12 mouse cellular contexts compared by ENCODE assay signal in the genomic region with DNA sequence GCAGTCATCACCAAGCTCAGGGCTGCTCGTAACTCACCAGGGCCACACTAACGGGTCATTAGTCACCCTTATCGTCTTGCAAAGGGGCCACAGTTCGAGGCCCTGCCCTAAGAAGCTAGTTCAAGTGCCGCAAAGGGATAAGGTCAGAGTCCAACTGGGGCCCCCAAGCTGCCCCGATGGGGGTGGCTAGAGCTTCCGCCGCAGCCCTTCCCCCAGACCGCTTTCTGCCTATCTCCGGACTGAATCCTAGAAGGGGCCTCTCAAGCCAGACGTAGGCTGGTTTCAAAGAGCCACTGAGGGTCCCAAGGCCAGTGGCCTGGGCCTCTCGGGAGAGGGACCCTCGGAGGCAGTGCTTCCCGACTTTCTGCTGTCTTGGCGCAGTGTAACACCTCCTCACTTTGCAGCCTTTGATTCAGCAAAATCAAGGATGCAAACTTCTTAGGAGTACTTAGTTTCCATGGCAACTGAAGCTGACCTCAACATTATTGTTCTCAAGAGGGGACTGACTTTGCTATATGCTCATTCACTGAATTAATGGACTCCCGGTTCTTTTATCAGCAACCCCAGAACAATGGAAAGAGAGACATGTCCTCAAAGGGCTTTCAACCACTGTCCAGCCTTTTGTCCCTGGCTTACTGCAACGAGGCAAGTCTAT.
DNase-seq lines count a peak whose midpoint lies in the region; ATAC-seq and TF ChIP-seq lines count a peak whose summit lies in the region.
"Had no signal": no experiment of that assay in that cellular context is flagged by ENCODE, and none has a peak within 500 bp of the region (broad histone marks: within the 10 kb centered on the region; RNA-seq: fewer than 3 reads in every experiment).

No protein-coding gene starts in this region.

- no peak for ATAC-seq in heart, embryonic 13.5 days (ENCODE audit: extremely low read depth, insufficient number of reproducible peaks, low FRiP score, low TSS enrichment)
- peak; percentile 73 for ATAC-seq in forebrain, embryonic 11.5 days (replicated peaks; ENCODE audit: low FRiP score)
- ATAC-seq in intestine, postnatal 0 days = peak; percentile 97
- ATAC-seq in neural tube, embryonic 15.5 days (ENCODE audit: low FRiP score) = no peak
- ATAC-seq: inflammation-experienced regulatory T-cells, adult 6 months had no signal

- H3K9ac ChIP-seq in heart, embryonic 13.5 days = 0 out of 2 replicates have a peak overlapping the region, but pooled peaks have one; percentile 24
- no peak overlapping the region for H3K9ac ChIP-seq in heart, adult 2 months (ENCODE audit: low read depth, low read length)
- peak overlapping the region; percentile 20; the same call in 1 of the 2 replicates for H3K9ac ChIP-seq in forebrain, embryonic 11.5 days (ENCODE audit: low read length)
- H3K9ac ChIP-seq in intestine, postnatal 0 days (ENCODE audit: low read depth, low read length) = no peak overlapping the region
- no peak overlapping the region for H3K9ac ChIP-seq in neural tube, embryonic 15.5 days (replicated peaks)
- H3K9ac ChIP-seq: liver, embryonic 13.5 days had no signal

- intact Hi-C loops in heart, adult 2 months (cut with DNase I) = no loop called here

- no peak for DNase-seq in heart, adult 2 months
- DNase-seq in forebrain, embryonic 11.5 days (ENCODE audit: low spot score) = peak; percentile 65
- no peak for DNase-seq in frontal cortex, postnatal 36 days (ENCODE audit: low spot score in 2 of 2)
- no peak for DNase-seq in kidney, adult 11 months
- no peak for DNase-seq in adrenal gland, adult 8-10 months
- DNase-seq: cerebellum, postnatal 10 days; gastrocnemius, adult 2 months; liver, embryonic 13.5 days had no signal

- no peak for TF ChIP-seq EP300 in heart, adult 2 months (IDR thresholded peaks at IDR 0.05; ENCODE audit: insufficient read depth, low read depth, low read length)

- WGBS in heart, embryonic 13.5 days = 16% methylated on average over 17 of the region's 17 CpGs
- WGBS in heart, adult 2 months = 35% methylated on average over 17 of the region's 17 CpGs
- 4% methylated on average over 17 of the region's 17 CpGs for WGBS in forebrain, embryonic 11.5 days
- whole genome bisulfite sequencing in intestine, postnatal 0 days = 13% methylated on average over 17 of the region's 17 CpGs
- WGBS in neural tube, embryonic 15.5 days = 9% methylated on average over 17 of the region's 17 CpGs

- no peak overlapping the region for H3K27ac ChIP-seq in heart, embryonic 13.5 days (replicated peaks)
- H3K27ac ChIP-seq in heart, adult 2 months = no peak overlapping the region
- peak overlapping the region; percentile 60; the same call in 1 of the 2 replicates for H3K27ac ChIP-seq in forebrain, embryonic 11.5 days (ENCODE audit: low read depth, low read length)
- H3K27ac ChIP-seq in intestine, postnatal 0 days (ENCODE audit: low read depth, low read length) = peak overlapping the region; percentile 75
- H3K27ac ChIP-seq in neural tube, embryonic 15.5 days (replicated peaks) = no peak overlapping the region
- H3K27ac ChIP-seq: gastrocnemius, adult 2 months; liver, embryonic 13.5 days had no signal

- no peaks in the 10 kb centered on the region for H3K9me3 ChIP-seq in heart, embryonic 13.5 days
- H3K9me3 ChIP-seq in forebrain, embryonic 11.5 days (ENCODE audit: control insufficient read depth, low read length) = no peaks in the 10 kb centered on the region
- no peaks in the 10 kb centered on the region for H3K9me3 ChIP-seq in intestine, postnatal 0 days (ENCODE audit: control insufficient read depth)
- H3K9me3 ChIP-seq in neural tube, embryonic 15.5 days (replicated peaks) = no peaks in the 10 kb centered on the region
- H3K9me3 ChIP-seq: liver, embryonic 13.5 days had no signal

- peaks cover 33% of the 10 kb centered on the region for H3K4me1 ChIP-seq in heart, embryonic 13.5 days
- no peaks in the 10 kb centered on the region for H3K4me1 ChIP-seq in heart, adult 2 months (ENCODE audit: control insufficient read depth, insufficient read depth, low read length)
- peaks cover 38% of the 10 kb centered on the region for H3K4me1 ChIP-seq in forebrain, embryonic 11.5 days (replicated peaks; ENCODE audit: control insufficient read depth, insufficient read depth, low read length)
- H3K4me1 ChIP-seq in intestine, postnatal 0 days (replicated peaks; ENCODE audit: control insufficient read depth, insufficient read depth, low read length) = 0 out of 2 replicates have a peak, but pooled peaks cover 7% of the 10 kb centered on the region
- H3K4me1 ChIP-seq in neural tube, embryonic 15.5 days = peaks cover 37% of the 10 kb centered on the region

- H3K27me3 ChIP-seq in heart, embryonic 13.5 days (replicated peaks) = peaks cover 69% of the 10 kb centered on the region
- no peaks in the 10 kb centered on the region for H3K27me3 ChIP-seq in heart, adult 2 months (ENCODE audit: control insufficient read depth, insufficient read depth, low read length)
- H3K27me3 ChIP-seq in forebrain, embryonic 11.5 days (ENCODE audit: control insufficient read depth, insufficient read depth, low read length) = peaks cover 23% of the 10 kb centered on the region
- H3K27me3 ChIP-seq in intestine, postnatal 0 days (replicated peaks; ENCODE audit: control insufficient read depth, insufficient read depth, low read length) = no peaks in the 10 kb centered on the region
- H3K27me3 ChIP-seq in neural tube, embryonic 15.5 days (replicated peaks) = peaks cover 82% of the 10 kb centered on the region

- H3K36me3 ChIP-seq in heart, embryonic 13.5 days = no peaks in the 10 kb centered on the region
- H3K36me3 ChIP-seq in heart, adult 2 months (ENCODE audit: control insufficient read depth, insufficient read depth, low read length) = no peaks in the 10 kb centered on the region
- H3K36me3 ChIP-seq in forebrain, embryonic 11.5 days (ENCODE audit: control insufficient read depth, insufficient read depth, low read length) = no peaks in the 10 kb centered on the region
- no peaks in the 10 kb centered on the region for H3K36me3 ChIP-seq in intestine, postnatal 0 days (ENCODE audit: control insufficient read depth, insufficient read depth)
- no peaks in the 10 kb centered on the region for H3K36me3 ChIP-seq in neural tube, embryonic 15.5 days
- H3K36me3 ChIP-seq: liver, embryonic 13.5 days had no signal

- H3K4me2 ChIP-seq in heart, embryonic 13.5 days = no peak overlapping the region
- H3K4me2 ChIP-seq in forebrain, embryonic 11.5 days (ENCODE audit: low read depth, low read length, severe bottlenecking) = peak overlapping the region; percentile 35
- peak overlapping the region; percentile 55 for H3K4me2 ChIP-seq in intestine, postnatal 0 days (replicated peaks; ENCODE audit: low read depth)
- H3K4me2 ChIP-seq in neural tube, embryonic 15.5 days = peak overlapping the region; percentile 31; the same call in 1 of the 2 replicates
- H3K4me2 ChIP-seq: liver, embryonic 13.5 days had no signal

- no peak for TF ChIP-seq POLR2A in heart, adult 2 months (IDR thresholded peaks at IDR 0.05; ENCODE audit: insufficient read depth, low read depth, low read length)

- no peak for TF ChIP-seq CTCF in heart, adult 2 months (IDR thresholded peaks at IDR 0.05)
- no peak for TF ChIP-seq CTCF in intestine, postnatal 0 days (IDR thresholded peaks at IDR 0.05; ENCODE audit: low read depth)

- H3K79me2 ChIP-seq in heart, adult 2 months (replicated peaks; ENCODE audit: control insufficient read depth, insufficient read depth, low read length) = no peaks in the 10 kb centered on the region

- H3K4me3 ChIP-seq in heart, embryonic 13.5 days = no peak overlapping the region
- H3K4me3 ChIP-seq in heart, adult 2 months = no peak overlapping the region
- no peak overlapping the region for H3K4me3 ChIP-seq in forebrain, embryonic 11.5 days (ENCODE audit: low read depth, low read length)
- 0 out of 2 replicates have a peak overlapping the region, but pooled peaks have one; percentile 3 for H3K4me3 ChIP-seq in intestine, postnatal 0 days (ENCODE audit: low read depth, low read length)
- H3K4me3 ChIP-seq in neural tube, embryonic 15.5 days (replicated peaks) = no peak overlapping the region
- H3K4me3 ChIP-seq: gastrocnemius, adult 2 months; liver, embryonic 13.5 days had no signal

Comparison
In these comparisons a context has a peak if more than half of its experiments do, and no peak if none do; other contexts are left out.
1. H3K9ac ChIP-seq: peak in heart, embryonic 13.5 days (single experiment) and forebrain, embryonic 11.5 days (single experiment); none in heart, adult 2 months (single experiment), intestine, postnatal 0 days (single experiment) and neural tube, embryonic 15.5 days (single experiment).
2. ATAC-seq: peak in forebrain, embryonic 11.5 days (single experiment) and intestine, postnatal 0 days (single experiment); none in heart, embryonic 13.5 days (single experiment) and neural tube, embryonic 15.5 days (single experiment).
3. H3K27ac ChIP-seq: peak in forebrain, embryonic 11.5 days (single experiment) and intestine, postnatal 0 days (single experiment); none in heart, embryonic 13.5 days (single experiment), heart, adult 2 months (single experiment) and neural tube, embryonic 15.5 days (single experiment).